Mouse (Mus musculus) liver, postnatal 0 days (tissue): ENCODE results near the gene Ptpn20. TPM values are rescaled to one million over a fixed set of nuclear protein-coding genes. Genes with fewer than 3 reads are reported as not detected.
A peak's percentile ranks its signal among the peaks of the same experiment; 100 is the strongest.

Experiments
- ATAC-seq: fragments of 200-750 bp; cut with Nextera tagmentation; 2 replicates; pipeline ENCODE4 v1.8.0; 2017; ENCODE audit warnings: mild to moderate bottlenecking, moderate library complexity
- DNase-seq: peaks from one replicate; pipeline ENCODE4 v3.0.0-alpha.2; 2016
- H3K27ac ChIP-seq: fragments of 300-500 bp; sonication (generic); 2 replicates; pipeline ENCODE4 v1.5.1; 2014; ENCODE audit warnings: antibody characterized with exemption, moderate library complexity, mild to moderate bottlenecking, low read depth
- H3K27me3 ChIP-seq: fragments of 300-500 bp; sonication (generic); 2 replicates; pipeline ENCODE4 v1.6.1; 2014; ENCODE audit warnings: low read length, control low read depth, mixed read lengths; ENCODE audit not compliant: insufficient read depth
- H3K36me3 ChIP-seq: fragments of 300-500 bp; sonication (generic); replicated peaks from 2 replicates; pipeline ENCODE4 v1.6.1; 2014; ENCODE audit warnings: mild to moderate bottlenecking, control low read depth, low read length, moderate library complexity, mixed read lengths; ENCODE audit not compliant: insufficient read depth
- H3K4me1 ChIP-seq: fragments of 300-500 bp; sonication (generic); 2 replicates; pipeline ENCODE4 v1.6.1; 2014; ENCODE audit warnings: antibody characterized with exemption, mild to moderate bottlenecking, control low read depth; ENCODE audit not compliant: insufficient read depth
- H3K4me2 ChIP-seq: fragments of 300-500 bp; sonication (generic); 2 replicates; pipeline ENCODE4 v1.6.1; 2014; ENCODE audit warnings: low read depth, mild to moderate bottlenecking, low read length, moderate library complexity, mixed read lengths
- H3K4me3 ChIP-seq: fragments of 300-500 bp; sonication (generic); 2 replicates; pipeline ENCODE4 v1.5.1; 2014; ENCODE audit warnings: low read depth, low read length
- H3K9ac ChIP-seq: fragments of 300-500 bp; sonication (generic); replicated peaks from 2 replicates; pipeline ENCODE4 v1.6.1; 2014; ENCODE audit warnings: mild to moderate bottlenecking, moderate library complexity
- H3K9me3 ChIP-seq: fragments of 300-500 bp; sonication (generic); 2 replicates; pipeline ENCODE4 v1.6.1; 2016; ENCODE audit warnings: mild to moderate bottlenecking, control low read depth, low read length, mixed read lengths
- CTCF ChIP-seq: sonication (generic); IDR thresholded peaks from 2 replicates; pipeline ENCODE4 v1.5.1; 2016; ENCODE audit warnings: antibody characterized with exemption, low read depth
- EP300 ChIP-seq: IDR thresholded peaks from 2 replicates; pipeline ENCODE4 v1.6.1; 2016; ENCODE audit warnings: antibody characterized with exemption, low read depth, mild to moderate bottlenecking
- WGBS: fragments of 180-500 bp; shearing (Covaris S2); extraction: QIAGEN DNeasy Blood & Tissue Kit; methylation state at CpG from one replicate; pipeline ENCODE4 v1.1.7; 2014; ENCODE audit not compliant: insufficient replicate concordance; 5-methylcytosine and 5-hydroxymethylcytosine counted together
- polyA plus RNA-seq: library from polyadenylated mRNA; unstranded; fragments of >200 nt; fragmentation: Nextera tagmentation; extraction: Ambion mirVana; gene quantifications from 2 replicates; pipeline ENCODE4 v1.2.1, GENCODE M21; 2015

Ptpn20 gene
- polyA plus RNA-seq, 1 experiment from 2014 or later = 0.06 TPM

GRCm38 (mm10) chr14:33573643-33574042 lies 15.4 kb upstream of the Ptpn20 start:
- WGBS = 60% methylated on average over 3 of the region's 3 CpGs
- no peak overlapping the region for H3K4me2 ChIP-seq
- TF ChIP-seq EP300 (no peak), CTCF (no peak)
- no peaks in the 10 kb centered on the region for H3K36me3 ChIP-seq
- no peak overlapping the region for H3K27ac ChIP-seq
- H3K9me3 ChIP-seq = no peaks in the 10 kb centered on the region
- H3K9ac ChIP-seq = no peak overlapping the region
- DNase-seq (no peak), ATAC-seq (no peak)
- no peaks in the 10 kb centered on the region for H3K27me3 ChIP-seq
- H3K4me3 ChIP-seq = no peak overlapping the region
- no peaks in the 10 kb centered on the region for H3K4me1 ChIP-seq

GRCm38 (mm10) chr14:33579771-33580484 lies 9.1 kb upstream of the Ptpn20 start:
- TF ChIP-seq CTCF (no peak), EP300 (no peak)
- no peaks in the 10 kb centered on the region for H3K27me3 ChIP-seq
- H3K4me1 ChIP-seq = no peaks in the 10 kb centered on the region
- H3K9ac ChIP-seq = no peak overlapping the region
- H3K4me3 ChIP-seq = no peak overlapping the region
- WGBS = 68% methylated on average over 7 of the region's 7 CpGs
- no peak overlapping the region for H3K27ac ChIP-seq
- ATAC-seq = no peak
- no peak overlapping the region for H3K4me2 ChIP-seq
- no peaks in the 10 kb centered on the region for H3K36me3 ChIP-seq
- no peak for DNase-seq
- H3K9me3 ChIP-seq = no peaks in the 10 kb centered on the region

- no peaks in the 10 kb centered on the region for H3K4me1 ChIP-seq
- no peaks in the 10 kb centered on the region for H3K36me3 ChIP-seq
- no peak overlapping the region for H3K4me2 ChIP-seq
- no peak overlapping the region for H3K9ac ChIP-seq
- H3K27me3 ChIP-seq = no peaks in the 10 kb centered on the region
- TF ChIP-seq CTCF (no peak), EP300 (no peak)
- DNase-seq = no peak
- no peak for ATAC-seq
- H3K4me3 ChIP-seq = no peak overlapping the region
- WGBS = 83% methylated on average over 9 of the region's 9 CpGs
- H3K9me3 ChIP-seq = no peaks in the 10 kb centered on the region
- H3K27ac ChIP-seq = no peak overlapping the region
These were observed 9.5 kb downstream of the Ptpn20 start for GRCm38 (mm10) chr14:33598376-33599130.

- ATAC-seq (no peak), DNase-seq (no peak)
- Histone ChIP-seq H3K36me3 (no peaks in the 10 kb centered on the region), H3K4me3 (no peak overlapping the region), H3K9me3 (no peaks in the 10 kb centered on the region), H3K4me1 (no peaks in the 10 kb centered on the region), H3K27me3 (no peaks in the 10 kb centered on the region), H3K9ac (no peak overlapping the region), H3K27ac (no peak overlapping the region), H3K4me2 (no peak overlapping the region)
- 78% methylated on average over 10 of the region's 10 CpGs for WGBS
- TF ChIP-seq EP300 = no peak
- TF ChIP-seq CTCF = no peak
These were observed 18.4 kb downstream of the Ptpn20 start for GRCm38 (mm10) chr14:33607431-33607830.

GRCm38 (mm10) chr14:33625036-33625435 lies 36.0 kb downstream of the Ptpn20 start:
- H3K36me3 ChIP-seq = no peaks in the 10 kb centered on the region
- no peaks in the 10 kb centered on the region for H3K27me3 ChIP-seq
- ATAC-seq (no peak), DNase-seq (no peak)
- H3K4me3 ChIP-seq = no peak overlapping the region
- no peaks in the 10 kb centered on the region for H3K4me1 ChIP-seq
- H3K4me2 ChIP-seq = no peak overlapping the region
- TF ChIP-seq EP300 = no peak
- TF ChIP-seq CTCF = no peak
- H3K9me3 ChIP-seq = no peaks in the 10 kb centered on the region
- no peak overlapping the region for H3K27ac ChIP-seq
- 78% methylated on average over 3 of the region's 3 CpGs for WGBS
- no peak overlapping the region for H3K9ac ChIP-seq

GRCm38 (mm10) chr14:33632790-33633372 lies 43.9 kb downstream of the Ptpn20 start:
- Histone ChIP-seq H3K27ac (no peak overlapping the region), H3K36me3 (no peaks in the 10 kb centered on the region), H3K4me3 (no peak overlapping the region), H3K27me3 (no peaks in the 10 kb centered on the region), H3K9me3 (no peaks in the 10 kb centered on the region), H3K4me1 (no peaks in the 10 kb centered on the region), H3K9ac (no peak overlapping the region; the same call in 1 of the 2 replicates), H3K4me2 (no peak overlapping the region)
- DNase-seq (no peak), ATAC-seq (no peak)
- TF ChIP-seq EP300 = no peak
- TF ChIP-seq CTCF = peak; percentile 55
- WGBS = 59% methylated on average over 8 of the region's 8 CpGs
